ENCODE assay signal across 8 mouse cellular contexts in genomic region chr10:81545161-81545747, GRCm38 (mm10). TPM values are rescaled to one million over a fixed set of nuclear protein-coding genes. Genes with fewer than 3 reads are reported as not detected.
A peak's percentile ranks its signal among the peaks of the same experiment; 100 is the strongest.
DNase-seq lines count a peak whose midpoint lies in the region; ATAC-seq and TF ChIP-seq lines count a peak whose summit lies in the region.

Gene Gna11, minus strand, starts transcription at chr10:81545190.

- H3K9me3 ChIP-seq in megakaryocyte, embryonic 14.5 days = no peaks in the 10 kb centered on the region

- H3K4me3 ChIP-seq in cortical plate, adult 2 months (ENCODE audit: insufficient read depth, low read length) = peak within 1 kb of the TSS; percentile 100
- peak within 1 kb of the TSS; percentile 98 for H3K4me3 ChIP-seq in megakaryocyte, embryonic 14.5 days (replicated peaks)

- TF ChIP-seq POLR2A in cortical plate, adult 2 months (IDR thresholded peaks at IDR 0.05; ENCODE audit: extremely low read depth, insufficient read depth, low read length) = peak; percentile 62; the same call in 1 of the 2 replicates

- TF ChIP-seq CTCF in cortical plate, adult 2 months (IDR thresholded peaks at IDR 0.05; ENCODE audit: extremely low read depth, insufficient read depth, low read length) = no peak

- H3K36me3 ChIP-seq in megakaryocyte, embryonic 14.5 days (replicated peaks; ENCODE audit: low read length) = peaks cover 29% of the 10 kb centered on the region

- DNase-seq in gastrocnemius, adult 8-10 months (ENCODE audit: low spot score in 2 of 2) = peak; percentile 99
- DNase-seq in hindlimb bud, embryonic 11.5 days (ENCODE audit: extremely low spot score, low read depth, low spot score) = peak; percentile 89
- peak; percentile 97 to 99 for DNase-seq in left cerebral cortex, adult 8-10 months (ENCODE audit: low spot score in 2 of 2)
- peak; percentile 99 to 100 for DNase-seq in right cerebral cortex, postnatal 10 days (ENCODE audit: low spot score in 2 of 2)
- peak; percentile 100 for DNase-seq in urinary bladder, postnatal 25 days (ENCODE audit: low spot score)

- peaks cover 7% of the 10 kb centered on the region for H3K4me1 ChIP-seq in cortical plate, adult 2 months (ENCODE audit: control insufficient read depth, insufficient read depth, low read length)
- H3K4me1 ChIP-seq in megakaryocyte, embryonic 14.5 days = peaks cover 77% of the 10 kb centered on the region

- ATAC-seq in activated CD4-positive, CD25-positive, alpha-beta regulatory T cell, adult 4 months = peak; percentile 92

- no peaks in the 10 kb centered on the region for H3K27me3 ChIP-seq in megakaryocyte, embryonic 14.5 days (replicated peaks)

- peak within 1 kb of the TSS; percentile 92 for H3K27ac ChIP-seq in cortical plate, adult 2 months (ENCODE audit: insufficient read depth, low read length)

RNA-seq across cellular contexts. Expression of gene Gna11, which starts in this region (rescaled TPM):
- 10 to 100 TPM; 21.7 to 24.5 TPM for polyA plus RNA-seq in activated CD4-positive, CD25-positive, alpha-beta regulatory T cell, adult 4 months (2017; shearing (Covaris generic))
- 147 and 154 TPM in 2 replicates for polyA plus RNA-seq in cortical plate, adult 2 months (2012; rRNA removed)
- total RNA-seq in gastrocnemius, adult 8-10 months (2022) = 10 to 100 TPM; 26.2 to 30.7 (median 28.4) TPM
- total RNA-seq in left cerebral cortex, adult 8-10 months (2022) = 100 to 1,000 TPM in 3 of 4 experiments, 10 to 100 TPM in 1; 99.3 to 110 (median 101) TPM
- polyA plus RNA-seq in megakaryocyte, embryonic 14.5 days (2012; ENCODE audit: insufficient read depth, low replicate concordance) = 7.3 and 10.2 TPM in 2 replicates

Comparison
In these comparisons a context has a peak if more than half of its experiments do, and no peak if none do; other contexts are left out.
1. Peak in every context shown above with its lines: DNase-seq, ATAC-seq, H3K4me3 ChIP-seq and H3K27ac ChIP-seq.